Mouse (Mus musculus) spleen, adult 2 months (tissue): ENCODE data around the gene Rasgef1c.

ENCODE experiments used
- CTCF ChIP-seq: fragments of 200-500 bp; IDR thresholded peaks from 2 replicates; pipeline ENCODE4 v1.5.1; 2011; ENCODE audit warnings: mild to moderate bottlenecking, inconsistent platforms; ENCODE audit not compliant: insufficient read depth, insufficient read length, insufficient replicate concordance; ENCODE audit errors: extremely low read depth
- POLR2A ChIP-seq: fragments of 200-500 bp; IDR thresholded peaks from 2 replicates; pipeline ENCODE4 v1.6.1; 2011; ENCODE audit warnings: low read depth, low read length, inconsistent platforms

DNA sequence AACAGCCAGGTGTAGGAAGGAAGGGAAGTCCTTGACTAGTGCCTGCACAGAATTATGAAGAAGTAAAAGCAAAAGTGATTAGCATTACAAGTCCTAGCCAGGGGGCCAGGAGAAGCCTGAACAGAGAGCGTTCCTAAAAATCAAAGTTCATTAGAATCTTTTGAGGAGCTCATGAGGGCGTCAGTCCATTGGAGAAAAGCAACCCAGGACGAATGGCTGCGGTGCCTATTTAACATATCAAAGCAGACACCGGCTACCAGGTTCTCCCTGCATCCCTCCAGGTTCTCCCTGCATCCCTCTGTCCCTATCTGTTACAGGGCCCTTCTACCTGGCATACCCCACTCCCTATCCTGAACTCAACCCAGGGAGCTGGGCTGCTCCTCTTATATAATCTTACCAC lies 106.6 kb downstream of the Rasgef1c start:
- TF ChIP-seq POLR2A (no peak), CTCF (no peak)
